Mouse (Mus musculus) MEL (cell line): ENCODE measurements around the gene Spsb1.

ENCODE experiments used
- ELF1 ChIP-seq: IDR thresholded peaks from 2 replicates; pipeline ENCODE4 v1.6.1; 2014; ENCODE audit warnings: low read depth, mild to moderate bottlenecking, inconsistent platforms, low read length, improper control_type of control experiment, moderate library complexity
- ETS1 ChIP-seq: IDR thresholded peaks from 2 replicates; pipeline ENCODE4 v1.6.1; 2012; ENCODE audit warnings: low read depth, mild to moderate bottlenecking, inconsistent platforms, low read length, improper control_type of control experiment, moderate library complexity
- GABPA ChIP-seq: IDR thresholded peaks from 2 replicates; pipeline ENCODE4 v1.6.1; 2012; ENCODE audit warnings: low read depth, mild to moderate bottlenecking, inconsistent platforms, low read length, improper control_type of control experiment, moderate library complexity
- KAT2A ChIP-seq: conservative IDR thresholded peaks from 2 replicates; pipeline ENCODE4 v1.6.1; 2012; ENCODE audit warnings: low read depth, low read length, improper control_type of control experiment, inconsistent platforms
- MAX ChIP-seq: IDR thresholded peaks from 2 replicates; pipeline ENCODE4 v1.6.1; 2011; ENCODE audit warnings: low read length, improper control_type of control experiment
- POLR2A ChIP-seq, 2 experiments: IDR thresholded peaks; 2 replicates each; pipeline ENCODE4 v1.6.1; 2011 to 2012; ENCODE audit warnings: low read length in 2 of 2, mild to moderate bottlenecking in 2 of 2, control low read depth in 1 of 2, improper control_type of control experiment in 1 of 2, low read depth in 1 of 2, moderate library complexity in 1 of 2; ENCODE audit not compliant: control insufficient read depth in 1 of 2, insufficient read depth in 1 of 2, poor library complexity in 1 of 2
- RAD21 ChIP-seq: IDR thresholded peaks from 2 replicates; pipeline ENCODE4 v1.6.1; 2011; ENCODE audit warnings: mild to moderate bottlenecking, low read depth, low read length, improper control_type of control experiment
- SIN3A ChIP-seq: IDR thresholded peaks from 2 replicates; pipeline ENCODE4 v1.6.1; 2012; ENCODE audit warnings: low read length, improper control_type of control experiment, inconsistent platforms
- USF2 ChIP-seq, 2 experiments: IDR thresholded peaks; 2 replicates each; pipeline ENCODE4 v1.6.1; 2011 to 2012; ENCODE audit warnings: improper control_type of control experiment in 2 of 2, low read length in 2 of 2, borderline replicate concordance in 1 of 2, inconsistent platforms in 1 of 2, low read depth in 1 of 2, mild to moderate bottlenecking in 1 of 2; ENCODE audit not compliant: insufficient read depth in 1 of 2

DNA sequence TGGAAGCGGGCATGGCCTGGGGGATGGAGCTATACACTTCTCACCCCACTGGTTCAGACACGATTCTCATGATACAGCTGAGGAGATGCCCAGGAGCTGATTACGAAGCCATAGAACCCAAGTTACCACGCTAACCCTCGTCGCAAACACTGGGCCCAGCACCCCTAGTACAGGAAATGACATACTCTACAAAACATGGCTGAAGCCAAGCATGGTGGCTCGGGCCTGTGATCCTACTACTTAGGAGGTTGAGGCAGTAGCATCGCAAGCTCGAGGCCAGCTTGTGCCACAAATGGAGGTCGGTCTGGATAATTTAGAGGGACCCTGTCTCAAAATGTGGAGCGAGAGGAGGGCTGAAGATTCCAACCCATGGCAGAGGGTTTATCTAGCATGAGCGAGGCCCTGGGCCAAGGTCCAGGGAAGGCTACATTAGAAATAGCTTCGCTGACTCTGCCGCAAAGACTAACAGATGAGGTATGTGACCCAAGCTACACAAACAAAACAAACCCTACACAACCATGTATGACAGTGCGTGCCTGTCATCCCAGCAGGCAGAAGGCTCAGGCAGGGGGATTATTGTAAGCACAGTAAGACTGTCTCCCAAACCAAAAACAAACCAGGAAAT, 45.2 kb upstream of the Spsb1 start:
- no peak for TF ChIP-seq ETS1
- no peak for TF ChIP-seq MAX
- TF ChIP-seq ELF1 = no peak
- TF ChIP-seq POLR2A (IDR thresholded peaks at IDR 0.05; ENCODE audit: control insufficient read depth in 1 of 2, insufficient read depth in 1 of 2, low read depth in 1 of 2, low read length in 2 of 2, poor library complexity in 1 of 2) = no peak
- TF ChIP-seq GABPA = no peak
- no peak for TF ChIP-seq KAT2A
- no peak for TF ChIP-seq SIN3A
- no peak for TF ChIP-seq USF2 (IDR thresholded peaks at IDR 0.05; ENCODE audit: borderline replicate concordance in 1 of 2, insufficient read depth in 1 of 2, low read depth in 1 of 2, low read length in 2 of 2)
- TF ChIP-seq RAD21 = no peak
